Mouse (Mus musculus) gastrocnemius, postnatal 14 days (tissue): ENCODE data around the gene Slc38a9. TPM values are rescaled to one million over a fixed set of nuclear protein-coding genes. Genes with fewer than 3 reads are reported as not detected.
"Not testable (repeated sequence)": the region's sequence is repeated elsewhere in the genome, so short reads cannot be mapped to it uniquely, and the experiment has no call there.

Experiments used
- DNase-seq: peaks from one replicate; pipeline ENCODE4 v3.0.0; 2021; ENCODE audit warnings: mixed read lengths
- intact Hi-C: fragments of 180-260 bp; cut with DNase I; formaldehyde crosslinking; loops from one replicate; pipeline ENCODE4 v1.15.1; 2025; ENCODE audit warnings: low total_unique reads
- total RNA-seq, 2 experiments: library from RNA; stranded (reverse); gene quantifications; 2 replicates each; pipeline ENCODE4 v1.2.3; 2021

The Slc38a9 gene
- total RNA-seq, 2 experiments from 2014 or later: 4.1 to 6.2 TPM

DNA sequence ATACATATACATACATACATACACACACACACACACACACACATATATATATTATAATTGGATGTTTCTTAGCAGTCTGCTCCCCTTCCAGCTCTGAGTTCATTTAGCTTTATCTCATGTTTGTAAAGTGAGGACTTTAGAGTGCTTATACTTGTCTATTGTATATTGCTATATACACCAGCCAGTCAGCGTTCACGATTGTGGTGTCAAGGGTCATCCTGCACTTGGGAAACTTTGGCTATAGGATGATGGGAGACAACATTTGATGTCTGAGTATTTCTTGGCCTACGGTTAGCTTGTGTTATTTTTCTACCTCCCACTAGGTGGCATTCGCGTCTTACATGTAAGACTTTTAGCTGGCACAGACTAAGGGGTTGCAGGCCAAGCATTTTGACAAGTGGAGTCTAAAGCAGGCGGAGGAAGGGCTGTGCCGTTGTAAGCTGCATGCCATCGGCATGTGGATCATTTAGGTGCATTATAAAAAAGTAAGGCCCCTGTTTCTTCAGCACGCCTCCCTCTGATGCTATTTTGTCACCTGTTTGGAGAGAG, 13.4 kb downstream of the Slc38a9 start:
- peak; percentile 59 for DNase-seq
- intact Hi-C loops: loop anchor here (5.0 kb wide), 1 partner anchor 188 kb away; no protein-coding TSS in a partner anchor

DNA sequence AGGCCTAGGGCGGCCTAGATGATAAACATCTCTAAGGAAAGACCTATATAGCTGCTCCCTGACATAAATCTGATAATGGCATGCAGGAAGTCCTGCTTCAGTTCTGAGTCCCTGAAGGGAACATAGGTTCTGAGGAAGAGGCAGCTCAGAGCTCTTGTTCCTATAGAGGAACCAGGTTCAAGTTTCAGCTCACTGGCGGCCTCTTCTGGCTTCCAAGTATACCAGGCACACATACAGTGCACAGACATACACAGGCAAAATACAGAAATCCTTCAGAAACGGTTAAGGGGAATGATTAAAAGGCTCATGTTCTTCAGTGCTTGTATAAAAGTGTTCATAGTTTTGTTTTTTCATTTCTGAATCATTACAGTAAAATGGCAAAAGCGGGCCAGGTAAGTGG, 17.6 kb downstream of the Slc38a9 start:
- DNase-seq: no peak
- intact Hi-C loops: loop anchor here (5.0 kb wide), 1 partner anchor 229 kb away; no protein-coding TSS in a partner anchor

DNA sequence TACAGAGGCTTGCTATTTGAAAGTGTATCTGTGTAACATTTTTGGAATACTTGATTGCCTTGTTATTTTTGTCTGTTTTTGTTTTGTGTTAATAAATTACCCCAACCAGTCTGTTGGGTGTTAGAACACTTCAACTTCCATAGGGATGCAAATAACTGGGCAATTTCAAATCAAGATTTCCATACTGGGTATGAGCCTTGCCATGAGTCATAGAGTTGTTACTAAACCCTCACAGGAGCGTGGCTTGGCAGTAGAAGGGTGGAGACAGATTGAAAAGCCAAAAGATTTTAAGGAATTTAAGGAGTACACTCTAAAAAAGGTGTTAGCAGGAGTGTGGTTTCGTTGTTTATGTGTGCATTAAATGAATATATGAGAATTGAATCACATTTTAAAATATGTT, 22.8 kb downstream of the Slc38a9 start:
- intact Hi-C loops: no loop called here
- no peak for DNase-seq

DNA sequence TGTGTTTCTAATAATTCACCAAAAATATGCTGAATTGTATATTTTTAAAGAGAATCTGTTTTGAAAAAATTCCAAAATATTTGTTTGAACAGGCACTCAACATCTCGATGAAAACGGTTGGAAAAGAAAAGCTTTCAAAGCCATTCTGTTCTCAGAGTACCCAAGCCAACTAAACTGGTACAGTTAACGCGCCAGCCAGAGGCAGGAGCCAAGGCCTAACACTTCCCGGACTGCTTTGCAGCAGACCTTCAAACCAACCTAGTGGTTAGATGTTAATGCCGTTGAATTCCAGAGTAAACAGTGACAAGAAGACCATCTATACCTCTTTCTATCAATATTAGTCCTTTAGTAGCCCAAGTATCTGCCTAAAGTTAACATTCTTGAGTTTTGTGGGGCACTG, 23.4 kb downstream of the Slc38a9 start:
- no peak for DNase-seq
- intact Hi-C loops: no loop called here

DNA sequence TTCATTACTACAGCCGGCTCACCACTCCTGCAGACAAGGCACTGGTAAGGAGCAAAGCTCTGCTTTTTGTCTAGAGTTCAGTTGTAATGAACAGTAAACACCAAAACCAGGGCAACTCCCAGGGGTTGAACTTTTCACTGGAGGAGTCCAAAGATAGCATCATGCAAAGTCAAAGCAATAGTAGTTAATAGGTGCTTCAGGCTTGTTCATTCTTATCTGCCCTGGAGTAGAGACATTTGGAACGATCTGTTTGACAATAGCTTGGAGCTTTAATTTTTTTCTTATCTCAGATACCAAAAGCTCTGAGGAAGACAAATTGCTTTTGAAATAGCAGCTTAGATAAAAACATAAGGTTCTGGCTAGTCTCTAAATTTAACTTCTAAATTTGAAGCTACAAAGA, 25.6 kb downstream of the Slc38a9 start:
- DNase-seq: no peak

DNA sequence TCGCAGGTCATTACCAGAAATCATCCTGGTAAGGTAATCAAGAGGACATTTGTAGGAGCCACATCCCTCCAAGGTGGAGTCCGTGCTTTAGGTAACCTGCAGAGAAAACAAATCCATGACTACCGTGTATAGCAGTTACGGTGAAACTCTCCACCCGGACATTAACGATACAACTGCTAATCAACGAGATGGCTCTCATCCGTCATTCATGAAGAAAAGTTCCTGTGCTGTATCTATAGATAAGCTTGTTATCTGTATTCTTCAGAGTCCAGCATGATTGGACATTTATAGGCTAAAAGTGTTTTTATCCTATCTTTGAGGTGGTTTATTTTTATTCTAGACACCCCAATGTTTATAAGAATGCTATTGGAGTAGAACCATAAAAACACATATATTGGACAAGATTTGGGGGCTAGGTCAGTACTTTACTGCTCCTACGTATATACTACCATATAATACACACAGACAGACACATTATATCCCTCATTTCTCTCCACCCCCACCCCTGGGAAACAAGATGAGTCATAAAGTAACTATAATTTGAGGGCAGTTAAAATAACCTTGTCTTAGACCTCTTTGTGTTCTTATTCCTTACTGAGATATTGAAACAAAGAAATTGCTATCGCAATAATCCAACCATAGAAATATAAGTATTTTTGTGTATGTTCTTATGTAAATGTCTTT, 32.5 kb downstream of the Slc38a9 start:
- DNase-seq: no peak
- intact Hi-C loops: no loop called here

More for the DNA sequence above, 25.6 kb downstream of the Slc38a9 start:
- intact Hi-C loops: no loop called here

DNA sequence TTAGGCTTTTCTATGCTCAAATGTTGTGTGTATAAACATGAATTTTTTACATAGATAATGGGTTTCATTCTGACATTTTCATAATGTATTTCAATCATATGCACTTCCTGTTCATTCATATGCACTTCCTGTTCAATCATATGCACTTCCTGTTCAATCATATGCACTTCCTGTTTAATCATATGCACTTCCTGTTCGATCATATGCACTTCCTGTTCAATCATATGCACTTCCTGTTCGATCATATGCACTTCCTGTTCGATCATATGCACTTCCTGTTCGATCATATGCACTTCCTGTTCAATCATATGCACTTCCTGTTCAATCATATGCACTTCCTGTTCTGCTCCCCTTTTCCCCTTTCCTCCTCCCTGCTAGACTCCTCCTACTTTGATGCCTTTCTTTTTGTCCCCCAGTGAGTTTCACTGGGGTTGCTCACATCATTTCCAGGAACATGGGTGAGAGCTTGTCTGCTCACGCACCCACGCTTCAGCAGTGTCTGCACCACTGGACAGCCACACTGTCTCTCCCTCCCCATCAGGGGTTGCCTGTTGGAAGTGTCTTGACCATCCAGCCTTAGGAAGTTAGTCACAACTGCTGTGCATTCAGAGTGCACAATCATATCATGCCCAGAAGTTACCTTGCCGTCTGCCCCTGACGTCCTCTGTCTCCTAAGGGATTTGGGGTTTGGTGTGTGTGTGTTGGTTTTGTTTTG, 35.1 kb downstream of the Slc38a9 start:
- no peak for DNase-seq
- intact Hi-C loops: no loop called here

DNA sequence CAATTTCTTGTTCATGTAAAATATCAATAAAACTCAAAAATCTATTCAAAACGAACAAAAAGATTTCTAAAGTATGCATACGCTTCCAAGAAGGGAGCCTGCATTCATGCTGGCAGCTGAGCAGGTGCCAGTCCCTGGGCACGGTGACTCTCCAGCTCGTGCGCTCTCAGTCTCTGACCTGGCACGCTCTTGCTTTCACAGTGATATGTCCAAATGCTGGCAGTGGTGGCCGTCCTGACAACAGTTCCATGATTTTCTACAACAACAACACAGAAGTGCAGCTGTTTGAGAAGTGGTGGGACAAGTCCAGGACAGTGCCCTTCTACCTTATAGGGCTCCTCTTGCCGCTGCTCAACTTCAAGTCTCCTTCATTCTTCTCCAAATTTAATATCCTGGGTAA, 40.7 kb downstream of the Slc38a9 start:
- intact Hi-C loops: no loop called here
- DNase-seq: peak; percentile 32

DNA sequence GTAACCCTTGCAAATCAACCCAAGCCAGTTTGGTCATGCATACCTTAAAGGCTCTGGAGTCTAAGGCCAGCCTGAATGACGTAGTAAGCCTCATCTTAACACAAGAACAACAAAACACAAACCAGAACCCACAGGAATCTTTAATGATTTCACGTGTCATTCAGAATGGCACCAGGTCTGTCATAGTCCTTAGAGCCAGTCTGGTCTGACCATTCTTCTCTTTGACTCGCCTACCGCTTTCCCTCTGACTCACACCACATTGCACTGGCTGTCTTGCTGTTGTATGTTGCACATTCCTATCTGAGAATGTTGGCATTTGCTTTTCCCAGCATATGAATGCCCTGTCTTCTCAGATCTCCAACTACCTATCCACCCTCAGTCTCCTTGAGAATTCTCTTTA, 45.8 kb downstream of the Slc38a9 start:
- DNase-seq: no peak
- intact Hi-C loops: no loop called here

DNA sequence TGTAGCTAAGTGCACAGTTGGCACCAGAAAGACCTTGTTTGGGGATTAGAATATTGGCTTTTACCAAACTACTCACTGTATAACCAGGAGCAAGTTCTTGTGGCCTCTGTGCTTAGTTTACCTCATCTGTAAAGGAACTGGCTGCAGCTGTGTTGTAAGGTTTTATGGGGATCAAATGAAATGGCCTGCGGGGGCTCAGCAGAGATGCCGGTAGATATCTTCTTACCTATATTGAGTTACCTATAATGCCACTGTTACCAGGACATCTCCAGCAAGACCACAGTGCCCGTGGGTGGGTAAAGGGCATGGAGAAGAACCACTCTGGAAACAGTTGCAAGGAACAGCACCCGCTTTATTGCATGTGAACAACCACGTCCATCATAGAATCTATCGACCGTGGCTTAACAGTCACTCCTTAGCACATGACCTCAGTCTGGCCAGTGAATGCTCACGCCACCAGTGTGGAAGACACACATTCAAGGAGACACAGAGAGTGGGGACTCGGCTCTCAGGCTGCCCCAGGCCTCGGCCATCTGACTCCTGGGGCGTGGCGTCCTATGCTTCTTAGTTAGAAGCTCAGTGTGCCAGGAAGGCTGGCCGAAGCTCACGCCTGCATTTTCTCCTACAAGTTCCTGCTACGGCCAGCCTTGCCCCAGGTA, 59.7 kb downstream of the Slc38a9 start:
- intact Hi-C loops: no loop called here
- no peak for DNase-seq

DNA sequence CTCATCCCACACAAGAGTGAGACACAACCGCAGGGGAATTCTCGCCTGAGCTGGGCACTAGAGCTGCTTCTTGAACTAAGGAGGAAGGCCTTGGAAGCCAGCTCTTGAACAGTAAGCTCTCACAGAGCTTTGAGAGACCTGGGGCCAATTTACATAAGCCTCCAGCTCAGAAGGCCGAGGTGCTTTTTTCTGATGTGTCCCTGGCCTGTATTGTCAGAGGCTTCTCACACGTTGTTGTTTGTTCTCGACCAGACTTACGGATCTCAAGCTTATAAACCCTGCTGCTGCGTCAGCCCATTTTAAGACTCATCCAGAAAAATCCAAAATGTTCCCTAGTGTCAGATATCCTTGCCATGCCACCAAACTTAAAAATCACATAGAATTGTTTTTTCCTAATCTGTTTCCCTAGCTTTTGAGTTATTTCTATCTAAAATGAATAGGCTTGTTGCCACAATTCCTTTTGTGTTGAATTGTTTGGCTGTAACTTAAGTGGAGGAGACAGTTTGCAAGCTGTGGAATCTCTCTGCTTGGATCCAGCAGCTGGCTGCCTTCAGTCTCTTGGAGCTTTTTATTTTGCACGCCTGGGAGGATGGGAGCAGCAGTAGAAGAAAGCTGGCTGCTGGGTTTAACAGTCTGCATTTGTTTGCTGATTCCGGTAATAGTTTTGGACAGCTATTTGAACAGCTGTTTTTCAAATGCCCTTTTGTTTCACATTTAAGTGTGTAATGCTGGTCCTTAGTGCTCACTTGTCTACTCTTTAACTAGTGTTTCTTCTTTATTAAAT, 61.6 kb downstream of the Slc38a9 start:
- intact Hi-C loops: no loop called here
- peak; percentile 54 for DNase-seq

DNA sequence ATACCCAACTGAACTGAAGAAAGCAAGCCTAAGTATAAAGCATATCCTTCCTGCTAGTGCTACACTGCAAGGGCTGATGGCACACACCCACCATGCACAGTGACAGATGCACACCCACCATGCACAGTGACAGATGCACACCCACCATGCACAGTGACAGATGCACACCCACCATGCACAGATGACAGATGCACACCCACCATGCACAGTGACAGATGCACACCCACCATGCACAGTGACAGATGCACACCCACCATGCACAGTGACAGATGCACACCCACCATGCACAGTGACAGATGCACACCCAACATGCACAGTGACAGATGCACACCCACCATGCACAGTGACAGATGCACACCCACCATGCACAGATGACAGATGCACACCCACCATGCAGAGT, 63.7 kb downstream of the Slc38a9 start:
- intact Hi-C loops, DNase-seq: not testable (repeated sequence)

DNA sequence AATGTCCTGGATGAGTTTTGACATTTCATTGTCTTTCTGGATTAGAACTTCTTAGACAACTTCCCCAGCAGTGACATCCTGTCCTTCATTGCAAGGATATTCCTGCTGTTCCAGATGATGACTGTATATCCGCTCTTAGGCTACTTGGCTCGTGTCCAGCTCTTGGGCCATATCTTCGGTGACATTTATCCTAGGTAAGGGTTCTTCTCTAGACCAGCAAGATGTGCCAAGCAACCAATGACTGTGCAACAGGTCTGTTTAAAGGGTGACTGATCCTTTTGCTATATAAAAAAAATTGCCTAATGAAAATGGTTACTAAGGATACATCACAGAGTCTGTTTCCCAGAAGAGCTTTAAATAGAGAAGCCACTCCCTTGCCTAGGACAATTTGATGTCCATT, 65.5 kb downstream of the Slc38a9 start:
- DNase-seq: no peak
- intact Hi-C loops: no loop called here

DNA sequence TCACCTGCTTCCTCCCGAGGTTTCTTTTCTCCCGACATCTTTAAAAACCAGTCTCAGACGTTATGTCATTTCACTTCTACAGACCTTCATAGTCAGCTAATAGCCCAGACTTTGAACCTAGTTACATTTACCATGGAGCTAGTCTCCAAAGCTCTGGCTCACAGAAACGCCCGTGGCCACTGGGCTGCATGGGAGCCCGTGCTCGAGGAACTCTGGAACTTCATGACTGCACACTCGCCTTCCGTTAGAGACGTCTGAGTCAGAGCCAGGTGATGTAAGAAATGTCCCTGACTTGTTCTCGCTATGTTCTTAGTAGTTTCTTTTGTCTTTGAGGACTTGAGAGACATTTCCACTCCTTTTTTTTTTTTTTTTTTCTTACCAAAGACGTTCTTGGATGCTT, 72.8 kb downstream of the Slc38a9 start:
- intact Hi-C loops: no loop called here

DNA sequence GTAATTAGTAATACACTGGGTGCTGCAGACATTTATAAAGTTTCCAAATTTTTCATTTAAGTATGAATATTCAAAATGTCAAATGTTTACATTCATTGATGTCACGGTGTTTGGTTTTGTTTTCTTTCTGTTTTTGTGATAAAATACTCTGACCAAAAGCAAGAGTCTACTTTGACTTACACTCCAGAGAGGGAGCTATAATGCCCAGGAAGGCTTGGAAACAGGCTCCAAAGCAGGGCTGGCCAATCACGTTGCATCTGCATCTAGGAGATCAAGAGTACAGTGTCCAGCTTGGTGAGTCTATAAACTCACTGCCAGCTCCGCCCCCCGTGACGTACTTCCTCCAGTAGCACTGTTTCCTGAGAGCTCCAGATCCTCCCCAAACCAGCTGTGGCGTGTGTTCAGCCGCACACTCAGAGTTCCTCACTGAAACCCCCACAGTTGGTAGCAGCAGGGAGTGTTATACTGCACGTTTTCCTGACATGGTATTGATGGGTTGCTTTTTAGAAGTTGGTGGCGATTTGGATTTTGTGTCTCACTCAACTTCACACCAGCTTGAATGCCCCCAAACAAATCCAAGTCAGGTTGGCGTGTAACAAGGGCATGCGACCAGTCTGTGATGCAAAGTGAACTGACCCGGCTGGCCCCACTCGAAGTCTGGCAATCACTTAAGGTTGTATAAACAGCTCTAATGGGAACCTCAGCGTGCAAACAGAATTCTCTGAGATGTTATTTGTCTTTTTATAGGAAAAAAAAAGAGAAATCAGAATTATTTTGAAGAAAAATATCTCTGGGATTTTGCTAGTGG, 74.6 kb downstream of the Slc38a9 start:
- intact Hi-C loops: no loop called here
- peak; percentile 70 for DNase-seq

More for the DNA sequence above, 72.8 kb downstream of the Slc38a9 start:
- DNase-seq: no peak

DNA sequence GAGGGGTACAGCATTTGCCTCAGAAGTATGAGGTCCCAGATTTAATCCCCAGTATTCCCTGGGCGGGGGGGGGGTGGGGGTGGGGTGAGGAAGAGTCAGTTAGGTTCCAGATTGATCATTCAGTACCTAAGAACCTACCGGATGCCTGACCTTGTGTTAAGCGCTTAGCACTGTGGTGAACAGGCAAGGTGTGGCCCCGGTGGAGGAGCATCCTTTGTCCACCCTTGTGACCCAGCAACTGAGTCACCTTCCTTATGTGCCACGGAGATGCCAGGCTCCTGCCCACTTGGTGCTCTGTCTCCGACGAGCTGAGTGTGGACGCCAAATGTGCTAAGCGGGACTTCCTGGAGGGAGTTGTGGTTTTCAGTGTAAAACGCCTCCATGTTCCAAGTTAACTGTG, 75.9 kb downstream of the Slc38a9 start:
- no peak for DNase-seq

DNA sequence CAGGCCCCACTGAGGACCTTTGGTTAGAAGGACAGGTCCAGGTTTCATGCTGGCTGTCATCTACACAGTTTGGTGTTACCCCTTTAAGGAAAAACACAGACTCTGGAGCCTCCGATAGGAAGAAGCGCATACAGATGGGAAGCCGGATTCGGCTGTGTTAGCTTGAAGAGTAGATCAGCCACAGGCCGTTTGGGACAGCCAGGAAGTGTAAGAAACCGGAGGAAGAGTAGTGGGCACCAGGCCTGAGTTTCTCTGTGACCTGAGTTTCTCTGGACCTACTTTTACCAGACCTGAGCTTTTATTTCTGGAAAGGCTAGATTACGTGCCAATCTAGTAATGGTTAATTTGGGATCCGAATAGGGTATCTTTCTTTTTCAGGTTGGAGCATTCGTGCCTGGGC, 76.6 kb downstream of the Slc38a9 start:
- intact Hi-C loops: no loop called here
- no peak for DNase-seq

More for the DNA sequence above, 75.9 kb downstream of the Slc38a9 start:
- intact Hi-C loops: no loop called here

DNA sequence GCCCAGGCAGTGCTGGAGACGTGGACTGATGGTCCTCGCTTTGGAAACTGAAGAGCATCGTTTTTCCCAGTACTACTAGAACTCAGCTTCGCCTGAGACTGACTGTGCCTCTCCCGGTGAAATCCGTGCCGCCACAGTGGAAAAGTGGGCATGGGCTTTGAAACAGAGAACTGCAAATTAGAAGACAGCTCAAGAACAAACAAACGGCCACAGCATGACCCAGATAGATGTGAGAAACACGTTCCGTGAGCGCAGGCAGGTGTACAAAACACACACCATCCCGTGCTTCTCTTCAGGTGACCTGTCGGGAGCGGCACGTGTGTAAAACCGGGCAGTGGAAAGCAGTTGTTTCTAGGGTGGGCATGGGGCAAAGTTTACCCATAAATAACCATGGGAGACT, 77.5 kb downstream of the Slc38a9 start:
- no peak for DNase-seq
- intact Hi-C loops: no loop called here

DNA sequence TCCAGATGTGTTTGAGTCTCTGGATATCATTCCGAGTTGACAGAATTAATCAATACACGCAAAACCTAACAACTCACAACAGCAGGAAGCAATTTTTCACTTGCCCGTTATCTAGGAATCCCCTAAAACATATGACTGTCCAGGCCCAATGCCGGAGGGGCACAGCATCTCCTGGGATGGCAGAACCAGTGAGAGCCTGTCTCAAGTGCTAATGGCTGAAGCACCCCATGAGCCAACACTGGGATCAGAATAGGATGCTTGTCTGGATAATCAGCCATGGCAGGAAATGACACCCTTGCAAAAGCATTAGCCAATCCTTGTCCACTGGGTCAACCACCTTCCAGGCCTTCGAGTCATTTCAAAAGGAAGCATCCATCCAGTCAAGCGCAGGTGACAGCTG, 79.5 kb downstream of the Slc38a9 start:
- DNase-seq: no peak
- intact Hi-C loops: no loop called here
